Mouse (Mus musculus): ENCODE measurements around the gene Chaf1a.
A peak's percentile ranks its signal among the peaks of the same experiment; 100 is the strongest.
"Not testable (repeated sequence)": the region's sequence is repeated elsewhere in the genome, so short reads cannot be mapped to it uniquely, and the experiment has no call there.

Chaf1a gene

GRCm38 (mm10) chr17:56038583-56039261, 1.5 kb upstream of the Chaf1a start:
- no peak for DNase-seq (ENCODE audit: low read depth, low spot score)

DNA sequence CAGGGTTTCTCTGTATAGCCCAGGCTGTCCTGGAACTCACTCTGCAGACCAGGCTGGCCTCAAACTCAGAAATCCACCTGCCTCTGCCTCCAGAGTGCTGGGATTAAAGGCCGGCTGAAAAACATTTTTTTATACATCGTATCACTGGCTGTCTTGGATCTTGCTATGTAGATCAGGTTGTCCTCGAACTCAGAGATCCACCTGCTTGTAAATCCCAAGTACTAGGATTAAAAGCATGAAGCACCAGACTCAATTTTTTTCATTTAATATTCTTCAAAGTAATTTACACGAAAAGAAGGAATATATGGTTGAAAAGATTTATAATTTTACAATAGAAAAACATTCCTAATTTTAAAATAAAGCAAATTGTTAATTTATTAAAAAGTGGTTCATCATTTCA, 894 bp upstream of the Chaf1a start:
- no peak for DNase-seq (ENCODE audit: low read depth, low spot score)

GRCm38 (mm10) chr17:56040857-56041163, 571 bp downstream of the Chaf1a start:
- no peak for DNase-seq (ENCODE audit: low read depth, low spot score)

- DNase-seq (ENCODE audit: low read depth, low spot score) = no peak
These were observed 11.1 kb downstream of the Chaf1a start for GRCm38 (mm10) chr17:56051369-56051768.

GRCm38 (mm10) chr17:56054938-56055337, 14.7 kb downstream of the Chaf1a start:
- DNase-seq (ENCODE audit: low read depth, low spot score) = no peak

DNA sequence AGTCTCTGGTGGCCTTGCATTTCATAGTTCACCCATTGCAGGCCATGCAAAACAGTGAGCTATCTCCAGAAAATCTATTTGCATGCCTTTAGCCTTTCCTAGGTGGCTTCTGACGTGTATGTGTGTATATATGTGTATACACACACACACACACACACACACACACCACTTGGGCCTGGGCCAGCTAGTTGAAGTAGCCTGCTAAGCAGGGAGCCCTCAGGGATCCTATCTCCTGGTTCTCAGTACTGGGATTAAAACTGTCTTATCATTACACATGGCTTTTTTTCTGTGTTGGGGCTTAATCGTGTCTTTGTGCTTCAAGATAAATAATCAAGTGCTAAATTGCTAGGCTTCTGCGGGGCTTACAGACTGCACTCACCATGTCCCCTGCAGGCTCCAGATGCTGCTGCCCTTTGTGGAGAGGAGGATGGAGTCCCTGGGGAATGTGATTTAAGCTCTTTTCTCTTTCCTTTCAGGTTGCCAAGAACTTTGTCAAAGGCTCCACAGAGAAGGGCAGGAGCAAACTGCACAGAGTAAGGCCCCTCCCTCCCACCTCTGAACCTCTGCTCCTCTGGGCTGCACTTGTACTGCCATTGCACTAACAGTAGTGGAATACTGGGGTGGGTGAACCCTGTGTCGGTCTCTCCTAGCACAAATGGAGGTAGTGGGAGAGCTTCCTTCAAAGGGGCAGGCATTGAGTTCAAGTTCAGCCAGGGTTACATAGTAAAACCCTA, 15.9 kb downstream of the Chaf1a start:
- no peak for DNase-seq (ENCODE audit: low read depth, low spot score)

DNA sequence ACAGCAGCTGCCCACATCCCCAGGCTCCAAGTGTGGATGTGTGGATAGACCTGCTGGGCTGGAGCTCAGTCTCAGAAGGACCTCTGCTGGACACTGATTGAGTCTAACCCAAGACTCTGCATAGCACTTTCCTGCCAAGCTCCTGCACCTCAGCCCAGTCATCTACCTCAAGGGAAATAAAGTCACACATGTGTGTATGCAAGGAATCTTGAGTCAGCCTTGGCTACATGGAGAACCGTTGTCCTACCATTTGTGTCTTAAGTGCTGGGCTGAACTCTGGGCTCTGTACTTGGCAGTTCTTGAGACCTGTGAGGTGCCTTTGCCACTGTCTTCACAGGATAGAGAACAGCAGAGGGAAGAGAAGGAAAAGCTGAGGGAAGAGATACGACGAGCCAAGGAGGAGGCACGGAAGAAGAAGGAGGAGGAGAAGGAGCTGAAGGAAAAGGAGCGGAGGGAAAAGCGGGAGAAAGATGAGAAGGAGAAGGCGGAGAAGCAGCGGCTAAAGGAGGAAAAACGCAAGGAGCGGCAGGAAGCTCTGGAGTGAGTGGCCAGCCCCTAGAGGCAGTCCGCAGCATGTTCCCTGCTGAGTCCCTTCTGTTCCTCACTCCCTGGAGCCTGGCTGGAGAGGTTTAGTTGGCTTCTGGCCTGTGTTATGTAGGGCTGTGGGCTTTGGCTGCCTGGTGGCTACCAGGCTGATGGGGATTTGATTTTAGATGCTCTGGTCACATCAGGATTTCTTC, 17.3 kb downstream of the Chaf1a start:
- no peak for DNase-seq (ENCODE audit: low read depth, low spot score)

GRCm38 (mm10) chr17:56062081-56062480, 21.8 kb downstream of the Chaf1a start:
- DNase-seq (ENCODE audit: low read depth, low spot score) = no peak

DNA sequence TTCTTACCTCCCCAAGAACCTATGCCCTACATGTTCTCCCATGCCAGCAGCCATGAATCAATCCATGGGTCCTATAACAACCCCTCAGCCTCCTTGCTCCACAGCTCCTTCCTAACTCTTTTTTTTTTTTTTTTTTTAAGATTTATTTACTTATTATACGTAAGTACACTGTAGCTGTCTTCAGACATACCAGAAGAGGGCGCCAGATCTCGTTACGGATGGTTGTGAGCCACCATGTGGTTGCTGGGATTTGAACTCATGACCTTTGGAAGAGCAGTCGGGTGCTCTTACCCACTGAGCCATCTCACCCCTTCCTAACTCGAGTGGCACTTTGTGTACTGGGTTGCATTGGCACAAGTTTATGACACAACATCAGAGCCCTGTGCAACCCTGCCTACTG, 25.5 kb downstream of the Chaf1a start:
- DNase-seq (ENCODE audit: low read depth, low spot score) = not testable (repeated sequence)

DNA sequence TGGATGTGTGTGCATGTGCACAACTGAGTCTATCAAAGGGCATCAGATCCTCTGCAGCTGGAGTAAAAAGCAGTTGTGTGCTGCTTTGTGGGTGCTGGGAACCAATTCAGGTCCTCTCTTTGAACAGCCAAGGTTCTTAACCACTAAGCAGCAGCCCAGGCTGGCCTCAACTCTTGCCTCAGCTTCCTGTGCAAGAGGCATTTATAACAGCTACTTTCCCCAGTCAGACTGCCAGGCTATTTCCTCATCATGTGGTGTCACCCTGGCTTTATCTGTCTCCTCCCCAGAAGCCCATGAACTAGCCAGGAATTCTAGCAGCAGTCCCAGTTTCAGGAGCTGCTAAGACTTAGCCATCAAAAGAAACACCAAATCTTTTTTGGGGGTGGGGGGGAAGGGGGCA, 26.2 kb downstream of the Chaf1a start:
- no peak for DNase-seq (ENCODE audit: low read depth, low spot score)

DNA sequence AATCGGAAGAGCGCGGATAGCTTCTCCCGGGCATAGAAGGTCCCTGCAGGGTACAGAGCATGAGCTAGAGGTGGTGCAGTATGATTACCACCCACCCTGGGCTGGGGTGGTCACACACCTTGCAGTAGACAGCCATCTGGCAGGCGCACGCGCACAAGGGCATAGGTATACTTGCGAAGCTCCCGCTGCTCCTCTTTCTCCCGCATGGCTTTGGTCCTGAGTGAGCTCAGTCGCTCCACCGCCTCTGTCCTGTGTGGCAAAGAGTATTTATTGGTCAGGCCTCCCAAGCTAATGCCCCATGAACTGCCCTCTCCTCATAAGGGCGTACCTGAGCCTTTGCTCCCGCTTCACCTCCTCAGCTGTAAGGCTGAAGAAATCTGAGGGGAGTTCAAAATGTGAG, 28.8 kb downstream of the Chaf1a start:
- DNase-seq (ENCODE audit: low read depth, low spot score) = no peak

GRCm38 (mm10) chr17:56071126-56071525, 30.9 kb downstream of the Chaf1a start:
- DNase-seq (ENCODE audit: low read depth, low spot score) = no peak

DNA sequence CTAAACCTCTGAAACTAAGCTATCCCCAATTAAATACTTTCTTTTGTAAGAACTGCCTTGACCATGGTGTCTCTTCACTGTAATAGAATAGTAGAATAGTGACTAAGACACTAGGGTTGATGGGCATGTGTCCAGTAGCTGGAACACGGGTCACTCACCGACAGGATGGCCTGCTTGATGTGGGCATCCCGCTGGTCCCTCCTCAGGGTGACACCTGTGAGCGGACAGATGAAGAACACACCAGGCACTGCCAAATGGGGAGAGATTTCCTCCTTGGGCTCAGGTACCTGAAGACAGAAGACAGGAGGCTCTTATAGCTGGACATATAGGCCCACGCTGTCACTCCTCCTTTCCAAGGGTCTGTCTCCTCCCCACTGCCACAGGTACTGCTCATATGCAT, 32.0 kb downstream of the Chaf1a start:
- no peak for DNase-seq (ENCODE audit: low read depth, low spot score)

- peak; percentile 82 for DNase-seq (ENCODE audit: low read depth, low spot score)
These were observed 34.0 kb downstream of the Chaf1a start for GRCm38 (mm10) chr17:56074097-56074826.

- peak; percentile 92 for DNase-seq (ENCODE audit: low read depth, low spot score)
These were observed 34.6 kb downstream of the Chaf1a start, which contains the start of gene Ubxn6 for GRCm38 (mm10) chr17:56074827-56075208. Ubxn6 (minus strand) TSS chr17:56075028.

DNA sequence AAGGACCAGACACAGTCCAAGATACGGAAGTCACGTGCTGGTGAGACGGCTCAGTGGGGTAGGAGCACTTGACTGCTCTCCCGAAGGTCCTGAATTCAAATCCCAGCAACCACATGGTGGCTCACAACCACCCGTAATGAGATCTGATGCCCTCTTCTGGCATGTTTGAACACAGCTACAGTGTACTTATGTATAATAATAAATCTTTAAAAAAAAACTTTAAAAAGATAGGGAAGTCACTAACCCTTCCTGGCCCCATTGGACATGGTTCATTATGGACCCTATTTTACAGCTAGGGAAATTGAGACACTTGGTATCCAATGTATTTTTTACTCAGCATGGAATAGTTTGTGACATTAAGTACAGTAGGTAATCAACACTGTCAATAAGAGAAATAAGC, 37.3 kb downstream of the Chaf1a start:
- DNase-seq (ENCODE audit: low read depth, low spot score) = no peak

DNA sequence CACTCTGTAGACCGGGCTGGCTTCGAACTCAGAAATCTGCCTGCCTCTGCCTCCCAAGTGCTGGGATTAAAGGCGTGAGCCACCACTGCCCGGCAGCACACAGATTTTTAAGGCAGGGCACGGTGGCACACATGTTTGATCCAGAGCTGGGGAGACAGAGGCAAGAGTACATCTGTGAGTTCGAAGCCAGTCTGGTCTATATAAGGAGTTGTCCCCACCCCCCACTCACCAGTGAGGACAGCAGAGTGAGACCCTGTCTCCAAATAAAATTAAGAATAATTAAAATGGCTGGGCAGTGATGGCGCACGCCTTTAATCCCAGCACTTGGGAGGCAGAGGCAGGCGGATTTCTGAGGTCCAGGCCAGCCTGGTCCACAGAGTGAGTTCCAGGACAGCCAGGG, 38.1 kb downstream of the Chaf1a start:
- not testable (repeated sequence) for DNase-seq (ENCODE audit: low read depth, low spot score)

- DNase-seq (ENCODE audit: low read depth, low spot score) = peak; percentile 99
These were observed 38.9 kb downstream of the Chaf1a start, which contains the start of gene Hdgfl2 for GRCm38 (mm10) chr17:56078880-56079795. Hdgfl2 (plus strand) TSS chr17:56079634.

DNA sequence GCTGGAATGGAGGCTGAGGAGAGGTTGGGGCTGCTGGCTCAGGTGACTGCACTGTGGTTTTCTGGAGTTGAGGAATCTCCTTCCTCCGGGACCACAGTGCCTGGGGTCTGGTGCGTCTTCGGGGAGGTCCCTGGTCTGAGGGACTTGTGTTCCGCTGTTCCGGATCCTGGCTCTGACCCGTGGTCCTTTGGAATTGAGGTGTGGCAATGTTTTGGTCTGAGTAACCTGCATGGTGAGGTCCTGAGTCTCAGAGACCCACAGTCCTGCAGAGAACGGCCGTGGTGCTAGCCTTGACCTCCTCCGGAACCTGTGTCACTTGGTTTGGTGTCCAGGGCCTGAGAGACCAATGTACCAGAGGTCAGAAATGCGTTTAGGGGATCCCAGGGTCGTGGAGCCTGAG, 39.7 kb downstream of the Chaf1a start:
- DNase-seq (ENCODE audit: low read depth, low spot score) = no peak

DNA sequence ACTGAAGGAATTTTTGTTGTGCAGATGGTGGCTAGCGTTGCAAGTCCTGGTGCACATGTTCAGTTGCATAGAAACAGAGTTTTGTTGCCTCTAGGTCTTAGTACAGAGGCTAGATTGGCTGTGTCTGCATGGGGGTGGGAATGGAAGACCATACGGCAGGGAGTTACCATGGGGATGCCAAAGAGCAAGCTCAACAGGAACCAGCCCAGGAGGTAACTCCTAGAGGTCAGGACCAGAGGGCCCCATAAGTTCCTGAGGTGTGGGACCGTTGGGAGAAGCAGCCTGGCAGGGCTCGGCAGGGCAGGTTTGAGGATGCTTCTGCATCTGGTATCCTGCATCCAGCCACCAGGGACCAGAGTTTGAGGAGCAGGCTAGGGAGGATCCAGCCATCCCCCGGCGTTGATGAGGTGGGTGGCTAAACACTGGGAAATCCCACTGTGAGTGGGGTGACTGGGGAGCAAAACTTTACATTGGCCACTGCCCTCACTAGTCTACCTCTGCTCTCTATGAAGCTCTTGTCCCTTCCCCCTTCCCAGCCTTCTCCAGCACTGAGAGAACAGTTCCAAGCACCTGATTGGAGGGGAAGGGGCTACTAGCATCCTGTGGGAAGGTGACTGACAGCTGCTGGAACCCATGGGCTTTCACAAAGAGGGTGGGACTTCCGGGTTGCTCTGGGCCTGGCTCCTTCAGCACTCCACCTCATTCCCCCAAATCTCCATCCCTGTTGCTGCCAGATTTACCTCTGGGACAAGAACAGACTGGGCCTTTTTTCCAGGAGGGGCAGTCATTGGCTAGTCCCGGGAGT, 40.7 kb downstream of the Chaf1a start:
- peak; percentile 71 for DNase-seq (ENCODE audit: low read depth, low spot score)
